Mouse (Mus musculus): ENCODE measurements around the gene Olfr1392. TPM values are rescaled to one million over a fixed set of nuclear protein-coding genes. Genes with fewer than 3 reads are reported as not detected.
"Not testable (repeated sequence)": the region's sequence is repeated elsewhere in the genome, so short reads cannot be mapped to it uniquely, and the experiment has no call there.

Gene Olfr1392
- polyA plus RNA-seq (2012; rRNA removed), result 0.18 and 0.29 TPM in 2 replicates

GRCm38 (mm10) chr11:49284982-49285381 lies at the start of gene Olfr1392:
Gene Olfr1392 (plus strand): TSS chr11:49285282.
- WGBS, result 24% methylated on average over 1 of the region's 1 CpGs
- DNase-seq (ENCODE audit: low read depth, low spot score), result not testable (repeated sequence)

- DNase-seq (ENCODE audit: low read depth, low spot score), result no peak
- WGBS, result 75% methylated on average over 3 of the region's 3 CpGs
These were observed 49.4 kb upstream of the Olfr1392 start for GRCm38 (mm10) chr11:49235459-49236207.

- WGBS, result 47% methylated on average over 1 of the region's 1 CpGs
- DNase-seq (ENCODE audit: low read depth, low spot score), result no peak
These were observed 48.2 kb upstream of the Olfr1392 start for GRCm38 (mm10) chr11:49236891-49237290.

GRCm38 (mm10) chr11:49237532-49237931 lies 47.5 kb upstream of the Olfr1392 start:
- WGBS, result 11% methylated on average over 2 of the region's 2 CpGs
- DNase-seq (ENCODE audit: low read depth, low spot score), result no peak

- 89% methylated on average over 1 of the region's 1 CpGs for WGBS
- DNase-seq (ENCODE audit: low read depth, low spot score), result no peak
These were observed 44.8 kb upstream of the Olfr1392 start for GRCm38 (mm10) chr11:49240310-49240709.

GRCm38 (mm10) chr11:49240874-49241273 lies 44.2 kb upstream of the Olfr1392 start:
- WGBS, result 73% methylated on average over 4 of the region's 4 CpGs
- DNase-seq (ENCODE audit: low read depth, low spot score), result no peak

GRCm38 (mm10) chr11:49241471-49241870 lies 43.6 kb upstream of the Olfr1392 start:
- DNase-seq (ENCODE audit: low read depth, low spot score), result no peak
- WGBS, result 43% methylated on average over 1 of the region's 1 CpGs

- 20% methylated on average over 11 of the region's 11 CpGs for WGBS
- DNase-seq (ENCODE audit: low read depth, low spot score), result no peak
These were observed 42.0 kb upstream of the Olfr1392 start for GRCm38 (mm10) chr11:49242944-49243626.

- DNase-seq (ENCODE audit: low read depth, low spot score), result no peak
- 2% methylated on average over 60 of the region's 60 CpGs for WGBS
These were observed 41.1 kb upstream of the Olfr1392 start, which contains the start of gene Mgat1 for GRCm38 (mm10) chr11:49243727-49244594. Gene Mgat1 (plus strand): TSS chr11:49244191.

- WGBS, result 1% methylated on average over 4 of the region's 4 CpGs
- DNase-seq (ENCODE audit: low read depth, low spot score), result no peak
These were observed 40.5 kb upstream of the Olfr1392 start for GRCm38 (mm10) chr11:49244595-49244930.

GRCm38 (mm10) chr11:49245176-49245575 lies 39.9 kb upstream of the Olfr1392 start:
- DNase-seq (ENCODE audit: low read depth, low spot score), result no peak

GRCm38 (mm10) chr11:49245634-49246415 lies 39.3 kb upstream of the Olfr1392 start:
- no peak for DNase-seq (ENCODE audit: low read depth, low spot score)
- 13% methylated on average over 12 of the region's 12 CpGs for WGBS

More at GRCm38 (mm10) chr11:49245176-49245575, 39.9 kb upstream of the Olfr1392 start:
- 10% methylated on average over 7 of the region's 7 CpGs for WGBS

GRCm38 (mm10) chr11:49246523-49246922 lies 38.6 kb upstream of the Olfr1392 start:
- no peak for DNase-seq (ENCODE audit: low read depth, low spot score)
- WGBS, result 62% methylated on average over 4 of the region's 4 CpGs

GRCm38 (mm10) chr11:49247255-49247654 lies 37.8 kb upstream of the Olfr1392 start:
- no peak for DNase-seq (ENCODE audit: low read depth, low spot score)
- WGBS, result 22% methylated on average over 2 of the region's 2 CpGs

GRCm38 (mm10) chr11:49248226-49248973 lies 36.7 kb upstream of the Olfr1392 start:
- WGBS, result 21% methylated on average over 6 of the region's 6 CpGs
- DNase-seq (ENCODE audit: low read depth, low spot score), result no peak

- 37% methylated on average over 6 of the region's 6 CpGs for WGBS
- no peak for DNase-seq (ENCODE audit: low read depth, low spot score)
These were observed 35.9 kb upstream of the Olfr1392 start for GRCm38 (mm10) chr11:49248974-49249700.

- 3% methylated on average over 10 of the region's 10 CpGs for WGBS
- DNase-seq (ENCODE audit: low read depth, low spot score), result no peak
These were observed 35.2 kb upstream of the Olfr1392 start for GRCm38 (mm10) chr11:49249811-49250421.

Measured in large intestine, adult 2 months (tissue).